Mouse (Mus musculus) midbrain, embryonic 13.5 days (tissue): Measurements from ENCODE around the gene Slc4a11. TPM values are rescaled to one million over a fixed set of nuclear protein-coding genes. Genes with fewer than 3 reads are reported as not detected.

Experiments
- ATAC-seq: fragments of 200-750 bp; cut with Nextera tagmentation; 2 replicates; pipeline ENCODE4 v1.8.0; 2017; ENCODE audit warnings: mild to moderate bottlenecking, moderate TSS enrichment, moderate library complexity
- H3K27ac ChIP-seq: fragments of 300-500 bp; sonication (generic); 2 replicates; pipeline ENCODE4 v1.5.1; 2015; ENCODE audit warnings: inconsistent platforms, mild to moderate bottlenecking, moderate library complexity
- H3K27me3 ChIP-seq: fragments of 300-500 bp; sonication (generic); 2 replicates; pipeline ENCODE4 v1.6.1; 2015; ENCODE audit warnings: mild to moderate bottlenecking, inconsistent platforms
- H3K36me3 ChIP-seq: fragments of 300-500 bp; sonication (generic); 2 replicates; pipeline ENCODE4 v1.6.1; 2015; ENCODE audit warnings: mild to moderate bottlenecking, inconsistent platforms
- H3K4me1 ChIP-seq: fragments of 300-500 bp; sonication (generic); replicated peaks from 2 replicates; pipeline ENCODE4 v1.6.1; 2015; ENCODE audit warnings: inconsistent platforms
- H3K4me2 ChIP-seq: fragments of 300-500 bp; sonication (generic); replicated peaks from 2 replicates; pipeline ENCODE4 v1.6.1; 2015; ENCODE audit warnings: moderate library complexity, mild to moderate bottlenecking, inconsistent platforms
- H3K4me3 ChIP-seq: fragments of 300-500 bp; sonication (generic); replicated peaks from 2 replicates; pipeline ENCODE4 v1.5.1; 2015; ENCODE audit warnings: mild to moderate bottlenecking, inconsistent platforms
- H3K9ac ChIP-seq: fragments of 300-500 bp; sonication (generic); replicated peaks from 2 replicates; pipeline ENCODE4 v1.6.1; 2015; ENCODE audit warnings: mild to moderate bottlenecking, inconsistent platforms
- H3K9me3 ChIP-seq: fragments of 300-500 bp; sonication (generic); 2 replicates; pipeline ENCODE4 v1.6.1; 2016; ENCODE audit warnings: mild to moderate bottlenecking, inconsistent platforms
- WGBS: fragments of 180-500 bp; shearing (Covaris S2); methylation state at CpG from one replicate; pipeline ENCODE4 v1.1.7; 2015; 5-methylcytosine and 5-hydroxymethylcytosine counted together
- polyA plus RNA-seq: library from polyadenylated mRNA; unstranded; fragments of >200 nt; fragmentation: Nextera tagmentation; extraction: Ambion mirVana; gene quantifications from 2 replicates; pipeline ENCODE4 v1.2.1, GENCODE M21; 2015

Gene Slc4a11
- 0.46 and 0.61 TPM in 2 replicates for polyA plus RNA-seq

- Histone ChIP-seq H3K27me3 (peaks cover 52% of the 10 kb centered on the region), H3K4me2 (peak within 1 kb of the TSS; percentile 98), H3K4me1 (peaks cover 20% of the 10 kb centered on the region), H3K4me3 (peak within 1 kb of the TSS; percentile 52), H3K9ac (peak within 1 kb of the TSS; percentile 49), H3K9me3 (no peaks in the 10 kb centered on the region), H3K27ac (no peak within 1 kb of the TSS), H3K36me3 (no peaks in the 10 kb centered on the region)
- ATAC-seq, result peak; percentile 68
- under 1% methylated on average over 65 of the region's 65 CpGs for WGBS
These were observed at the start of gene Slc4a11 for GRCm38 (mm10) chr2:130697153-130697810. TSS of gene Slc4a11 (minus strand) at chr2:130697519.

DNA sequence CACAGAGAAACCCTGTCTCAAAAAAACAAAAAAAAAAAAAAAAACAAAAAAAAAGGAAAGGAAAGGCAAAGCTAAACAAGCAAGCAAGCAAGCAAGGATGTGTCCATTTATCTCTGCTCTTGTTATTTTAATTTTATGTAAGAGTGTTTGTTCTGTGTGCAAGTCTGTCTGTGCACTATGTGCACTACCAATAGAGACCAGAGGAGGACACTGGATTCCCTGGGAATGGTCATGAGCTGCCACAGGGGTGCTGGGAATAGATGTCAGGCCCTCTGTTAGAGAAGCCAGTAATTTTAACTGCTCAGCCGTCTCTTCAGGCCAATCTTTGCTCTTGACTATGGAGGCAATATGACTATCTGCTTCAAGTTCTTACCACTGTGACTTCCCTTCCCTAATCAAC, 46.3 kb upstream of the Slc4a11 start:
- Histone ChIP-seq H3K27ac (no peak overlapping the region), H3K4me1 (no peaks in the 10 kb centered on the region), H3K9ac (no peak overlapping the region), H3K27me3 (no peaks in the 10 kb centered on the region), H3K9me3 (no peaks in the 10 kb centered on the region), H3K36me3 (peaks cover 100% of the 10 kb centered on the region), H3K4me2 (no peak overlapping the region), H3K4me3 (no peak overlapping the region)
- ATAC-seq, result no peak
- 100% methylated on average over 1 of the region's 1 CpGs for WGBS

- H3K27me3 ChIP-seq, result no peaks in the 10 kb centered on the region
- no peaks in the 10 kb centered on the region for H3K4me1 ChIP-seq
- ATAC-seq, result no peak
- H3K4me3 ChIP-seq, result no peak overlapping the region
- no peak overlapping the region for H3K4me2 ChIP-seq
- WGBS, result 24% methylated on average over 4 of the region's 4 CpGs
- no peak overlapping the region for H3K27ac ChIP-seq
- H3K36me3 ChIP-seq, result peaks cover 100% of the 10 kb centered on the region
- no peaks in the 10 kb centered on the region for H3K9me3 ChIP-seq
- no peak overlapping the region for H3K9ac ChIP-seq
These were observed 42.8 kb upstream of the Slc4a11 start for GRCm38 (mm10) chr2:130740096-130740495.

DNA sequence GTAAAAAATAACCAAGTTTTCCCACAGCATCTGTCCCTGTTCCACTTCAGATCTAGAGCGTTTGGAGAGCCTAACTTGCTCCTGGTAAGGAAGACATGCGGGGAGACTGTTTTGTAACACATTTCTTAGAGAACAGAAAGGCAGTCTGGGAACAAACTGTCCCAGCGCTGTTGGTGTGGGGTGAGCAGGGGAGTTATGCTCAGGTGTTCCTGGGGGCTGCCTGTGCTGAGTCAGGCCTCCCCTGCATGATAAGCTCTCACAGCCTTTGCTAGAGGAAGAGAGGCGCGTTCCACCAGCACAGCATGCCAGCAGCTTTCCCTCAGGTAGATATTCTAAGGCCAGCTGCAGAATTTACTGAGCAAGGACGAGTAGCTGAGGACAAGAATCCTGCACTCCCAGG, 40.7 kb upstream of the Slc4a11 start:
- Histone ChIP-seq H3K9me3 (no peaks in the 10 kb centered on the region), H3K4me1 (no peaks in the 10 kb centered on the region), H3K4me2 (no peak overlapping the region), H3K36me3 (peaks cover 97% of the 10 kb centered on the region), H3K27ac (no peak overlapping the region), H3K9ac (no peak overlapping the region), H3K4me3 (no peak overlapping the region), H3K27me3 (no peaks in the 10 kb centered on the region)
- no peak for ATAC-seq
- 83% methylated on average over 6 of the region's 6 CpGs for WGBS

DNA sequence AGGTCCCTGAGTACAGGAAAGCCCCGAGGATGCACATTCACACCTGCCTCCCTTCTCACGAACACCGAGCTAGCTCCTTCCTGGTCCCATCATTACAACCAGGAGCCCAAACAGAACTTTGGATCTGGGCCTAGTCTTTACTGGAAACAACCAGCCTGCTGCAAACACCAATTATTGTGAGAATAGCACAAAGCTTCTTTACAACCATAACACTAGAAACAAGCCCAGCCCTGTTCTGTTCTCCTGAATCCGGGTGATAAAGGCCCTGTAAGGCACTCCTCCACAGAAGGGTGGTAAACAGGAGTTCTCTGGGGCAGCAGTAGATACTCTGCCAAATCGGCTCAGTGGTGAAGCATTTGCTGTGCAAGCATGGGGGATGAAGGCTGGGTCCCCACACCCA, 38.0 kb upstream of the Slc4a11 start:
- Histone ChIP-seq H3K9ac (no peak overlapping the region), H3K36me3 (peaks cover 97% of the 10 kb centered on the region), H3K4me3 (no peak overlapping the region), H3K4me1 (no peaks in the 10 kb centered on the region), H3K4me2 (no peak overlapping the region), H3K27ac (no peak overlapping the region), H3K27me3 (no peaks in the 10 kb centered on the region), H3K9me3 (no peaks in the 10 kb centered on the region)
- no peak for ATAC-seq
- WGBS, result 90% methylated on average over 5 of the region's 5 CpGs

GRCm38 (mm10) chr2:130733444-130733843, 36.1 kb upstream of the Slc4a11 start:
- 96% methylated on average over 2 of the region's 3 CpGs for WGBS

GRCm38 (mm10) chr2:130731855-130732254, 34.5 kb upstream of the Slc4a11 start:
- Histone ChIP-seq H3K27me3 (no peaks in the 10 kb centered on the region), H3K9me3 (peaks cover 3% of the 10 kb centered on the region; the same call in 1 of the 2 replicates), H3K9ac (no peak overlapping the region), H3K36me3 (peaks cover 97% of the 10 kb centered on the region), H3K27ac (no peak overlapping the region), H3K4me2 (no peak overlapping the region), H3K4me3 (no peak overlapping the region), H3K4me1 (no peaks in the 10 kb centered on the region)
- no peak for ATAC-seq
- 73% methylated on average over 5 of the region's 5 CpGs for WGBS

More at GRCm38 (mm10) chr2:130733444-130733843, 36.1 kb upstream of the Slc4a11 start:
- no peak overlapping the region for H3K4me3 ChIP-seq
- H3K4me2 ChIP-seq, result no peak overlapping the region
- H3K36me3 ChIP-seq, result peaks cover 97% of the 10 kb centered on the region
- H3K9ac ChIP-seq, result no peak overlapping the region
- ATAC-seq, result no peak
- no peaks in the 10 kb centered on the region for H3K4me1 ChIP-seq
- H3K27me3 ChIP-seq, result no peaks in the 10 kb centered on the region
- H3K27ac ChIP-seq, result no peak overlapping the region
- peaks cover 3% of the 10 kb centered on the region; the same call in 1 of the 2 replicates for H3K9me3 ChIP-seq

DNA sequence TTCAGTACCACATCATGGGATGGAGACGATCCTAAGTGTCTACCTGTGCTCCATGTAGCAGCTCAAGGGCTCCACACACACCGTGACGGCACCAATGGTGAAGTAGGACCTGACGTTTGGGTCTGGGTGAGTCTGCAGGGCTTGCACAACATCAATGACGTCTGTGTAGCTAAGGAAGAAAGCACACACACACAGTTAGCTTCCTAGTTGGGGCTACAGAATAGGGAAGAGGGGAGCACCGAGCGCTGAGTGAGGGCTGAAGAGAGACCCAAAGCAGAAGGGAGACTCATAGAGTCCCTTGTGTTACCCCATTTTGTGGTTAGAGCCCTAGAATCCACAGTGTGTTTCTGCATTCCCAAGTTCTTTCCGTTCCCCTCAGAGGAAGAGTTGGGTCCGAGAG, 33.4 kb upstream of the Slc4a11 start:
- H3K36me3 ChIP-seq, result peaks cover 97% of the 10 kb centered on the region
- no peak overlapping the region for H3K4me2 ChIP-seq
- H3K4me1 ChIP-seq, result no peaks in the 10 kb centered on the region
- H3K4me3 ChIP-seq, result no peak overlapping the region
- H3K27me3 ChIP-seq, result no peaks in the 10 kb centered on the region
- H3K9me3 ChIP-seq, result peaks cover 3% of the 10 kb centered on the region; the same call in 1 of the 2 replicates
- ATAC-seq, result no peak
- no peak overlapping the region for H3K27ac ChIP-seq
- no peak overlapping the region for H3K9ac ChIP-seq
- 91% methylated on average over 9 of the region's 9 CpGs for WGBS

DNA sequence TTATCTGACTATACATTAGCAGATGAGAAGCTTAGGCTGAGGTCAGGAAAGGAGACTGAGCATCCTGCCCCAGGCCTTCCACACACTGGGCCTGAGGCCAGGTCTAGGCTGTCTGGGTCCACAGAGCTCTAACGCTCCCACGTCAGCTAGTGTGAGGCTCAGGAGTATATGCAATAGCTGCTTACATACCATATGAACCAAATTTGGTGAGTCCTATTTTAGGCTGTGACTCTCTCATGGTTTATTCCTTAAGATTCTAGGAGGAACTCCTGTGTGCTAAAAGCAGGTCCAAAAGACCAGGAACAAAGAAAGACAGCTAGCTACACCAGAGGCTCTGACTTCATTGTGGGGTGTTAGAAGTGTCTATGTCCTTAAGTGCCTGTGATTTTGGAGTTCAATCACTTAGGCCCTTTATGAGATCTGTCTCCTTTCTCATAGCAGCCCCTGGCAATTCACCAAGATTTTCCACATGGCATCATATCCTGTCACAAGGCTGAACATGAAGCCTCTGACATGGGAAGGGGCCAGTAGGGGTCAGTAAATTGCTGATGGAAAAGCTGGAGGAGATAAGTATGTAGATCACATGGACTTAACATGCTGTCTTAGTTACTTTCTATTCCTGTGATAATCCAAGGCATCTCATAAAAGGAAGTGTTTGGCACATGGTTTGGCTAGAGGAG, 31.7 kb upstream of the Slc4a11 start:
- H3K36me3 ChIP-seq, result peaks cover 97% of the 10 kb centered on the region
- peaks cover 3% of the 10 kb centered on the region; the same call in 1 of the 2 replicates for H3K9me3 ChIP-seq
- H3K4me1 ChIP-seq, result no peaks in the 10 kb centered on the region
- H3K4me3 ChIP-seq, result no peak overlapping the region
- H3K4me2 ChIP-seq, result no peak overlapping the region
- no peak overlapping the region for H3K27ac ChIP-seq
- H3K27me3 ChIP-seq, result no peaks in the 10 kb centered on the region
- no peak for ATAC-seq
- WGBS, result 100% methylated on average over 2 of the region's 2 CpGs
- no peak overlapping the region for H3K9ac ChIP-seq

DNA sequence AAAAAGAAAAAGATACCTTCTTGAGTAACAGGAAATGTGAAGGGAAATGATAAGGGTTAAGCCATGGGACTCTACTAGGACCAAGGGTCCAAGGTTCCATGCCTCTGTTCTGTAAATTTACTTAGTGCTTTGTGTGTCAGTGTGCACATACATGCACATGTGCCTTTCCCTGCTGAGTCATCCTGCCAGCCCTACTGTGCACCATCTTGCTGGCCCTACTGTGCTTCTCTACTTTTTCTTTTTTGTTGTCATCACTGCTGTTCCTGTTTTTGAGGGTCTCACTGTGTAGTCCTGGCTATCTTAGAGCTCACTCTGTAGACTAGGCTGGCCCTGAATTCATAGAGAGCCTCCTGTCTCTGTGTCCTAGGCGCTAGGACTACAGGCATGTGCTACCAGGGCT, 30.4 kb upstream of the Slc4a11 start:
- no peak overlapping the region for H3K9ac ChIP-seq
- ATAC-seq, result no peak
- H3K4me1 ChIP-seq, result no peaks in the 10 kb centered on the region
- no peak overlapping the region for H3K27ac ChIP-seq
- H3K4me2 ChIP-seq, result no peak overlapping the region
- no peaks in the 10 kb centered on the region for H3K27me3 ChIP-seq
- H3K9me3 ChIP-seq, result peaks cover 3% of the 10 kb centered on the region; the same call in 1 of the 2 replicates
- H3K4me3 ChIP-seq, result no peak overlapping the region
- peaks cover 99% of the 10 kb centered on the region for H3K36me3 ChIP-seq
- WGBS, result 100% methylated on average over 1 of the region's 1 CpGs

GRCm38 (mm10) chr2:130724369-130724768, 27.1 kb upstream of the Slc4a11 start:
- no peak for ATAC-seq
- 77% methylated on average over 4 of the region's 4 CpGs for WGBS
- H3K9me3 ChIP-seq, result no peaks in the 10 kb centered on the region
- H3K27ac ChIP-seq, result no peak overlapping the region
- H3K4me2 ChIP-seq, result no peak overlapping the region
- H3K4me1 ChIP-seq, result no peaks in the 10 kb centered on the region
- H3K4me3 ChIP-seq, result no peak overlapping the region
- H3K36me3 ChIP-seq, result peaks cover 92% of the 10 kb centered on the region
- H3K9ac ChIP-seq, result no peak overlapping the region
- no peaks in the 10 kb centered on the region for H3K27me3 ChIP-seq

GRCm38 (mm10) chr2:130717951-130718350, 20.6 kb upstream of the Slc4a11 start:
- no peak for ATAC-seq
- no peak overlapping the region for H3K4me3 ChIP-seq
- H3K36me3 ChIP-seq, result peaks cover 88% of the 10 kb centered on the region
- no peak overlapping the region for H3K4me2 ChIP-seq
- H3K27ac ChIP-seq, result no peak overlapping the region
- H3K27me3 ChIP-seq, result no peaks in the 10 kb centered on the region
- no peaks in the 10 kb centered on the region for H3K9me3 ChIP-seq
- no peaks in the 10 kb centered on the region for H3K4me1 ChIP-seq
- no peak overlapping the region for H3K9ac ChIP-seq
- 84% methylated on average over 6 of the region's 6 CpGs for WGBS
